Mouse (Mus musculus) heart, postnatal 36 days (tissue): ENCODE results near the gene Bach2. TPM values are rescaled to one million over a fixed set of nuclear protein-coding genes. Genes with fewer than 3 reads are reported as not detected.

Experiments
- DNase-seq, 2 experiments: peaks; one replicate each; pipeline ENCODE4 v3.0.0; 2021 to 2022
- intact Hi-C: fragments of 180-260 bp; cut with DNase I; formaldehyde crosslinking; loops from one replicate; pipeline ENCODE4 v1.15.1; 2025
- total RNA-seq, 2 experiments: library from RNA; stranded (reverse); gene quantifications; 2 replicates each; pipeline ENCODE4 v1.2.3; 2021

Gene Bach2
- total RNA-seq, 2 experiments from 2014 or later, result 5.4 to 6.4 TPM

DNA sequence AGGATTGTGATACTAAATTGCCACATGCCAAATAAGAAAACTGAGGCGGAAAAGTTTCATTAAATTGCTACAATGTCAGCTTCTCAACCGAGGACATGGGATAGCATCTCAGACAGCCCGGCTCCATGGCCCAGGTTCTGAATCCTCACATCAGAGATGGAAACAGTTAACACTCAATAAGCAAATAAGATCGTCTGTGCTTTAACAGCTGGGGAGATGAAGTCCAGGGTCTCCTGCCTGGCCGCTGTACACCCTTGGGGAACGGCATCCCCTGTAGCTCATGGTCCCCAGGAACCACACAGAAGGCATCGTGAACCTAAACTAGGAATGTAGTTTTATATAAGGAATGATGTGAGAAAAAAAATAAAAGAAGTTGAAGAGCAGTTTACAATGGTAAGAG lies 297.0 kb downstream of the Bach2 start:
- DNase-seq, result no peak
- intact Hi-C loops, result loop anchor here (2.0 to 5.0 kb wide), 5 partner anchors 25 to 297 kb away; partner anchors contain the start of gene Bach2

- intact Hi-C loops, result loop anchor here (2.0 to 5.0 kb wide), 5 partner anchors 26 to 298 kb away; partner anchors contain the start of gene Bach2
- DNase-seq, result no peak
These were observed 298.4 kb downstream of the Bach2 start for GRCm38 (mm10) chr4:32536870-32537508.

DNA sequence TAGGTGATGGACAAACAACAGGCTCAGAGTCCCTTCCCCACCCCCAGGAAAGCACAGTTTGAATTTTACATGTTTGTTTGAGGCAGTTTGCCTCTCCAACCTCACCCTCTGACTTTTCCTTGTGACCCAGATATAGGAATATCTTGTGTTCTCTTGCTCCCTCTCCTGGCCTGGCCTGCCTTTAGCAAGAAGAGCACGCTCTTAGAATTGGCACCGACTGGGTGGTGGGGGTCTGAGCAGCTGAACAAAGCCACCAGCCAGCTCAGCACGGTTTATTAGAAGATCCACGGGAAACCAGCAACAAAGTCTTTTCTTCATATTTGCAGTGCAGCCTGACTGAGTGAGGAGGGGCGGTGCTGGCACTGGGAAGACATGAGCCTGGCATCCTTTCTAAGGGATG lies 299.5 kb downstream of the Bach2 start:
- intact Hi-C loops, result loop anchor here (1.0 to 5.0 kb wide), 5 partner anchors 46 to 483 kb away; no protein-coding TSS in a partner anchor
- peak; percentile 60 to 67 for DNase-seq

DNA sequence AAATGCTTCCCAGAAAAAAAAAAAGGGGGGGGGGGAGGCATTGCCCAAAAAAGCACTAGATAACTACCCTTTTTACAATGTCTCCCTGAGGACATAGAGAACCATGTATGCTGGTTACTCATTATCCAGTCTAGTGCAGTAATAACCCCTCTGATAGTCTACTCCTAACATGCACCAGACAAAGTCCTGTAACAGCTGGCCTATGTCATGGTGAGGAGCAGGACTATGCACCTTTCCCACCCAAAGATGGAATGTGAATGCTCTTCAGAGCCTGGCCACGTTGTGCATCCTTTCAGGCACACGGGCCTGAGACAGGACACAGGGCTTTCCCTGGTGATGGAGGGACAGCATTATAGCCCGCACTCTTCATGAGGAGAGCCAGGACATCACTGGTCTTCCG lies 299.9 kb downstream of the Bach2 start:
- DNase-seq, result no peak
- intact Hi-C loops, result loop anchor here (1.0 to 5.0 kb wide), 5 partner anchors 46 to 483 kb away; no protein-coding TSS in a partner anchor

- intact Hi-C loops, result loop anchor here (1.0 to 5.0 kb wide), 5 partner anchors 47 to 484 kb away; no protein-coding TSS in a partner anchor
- no peak for DNase-seq
These were observed 300.4 kb downstream of the Bach2 start for GRCm38 (mm10) chr4:32538987-32539386.

GRCm38 (mm10) chr4:32544821-32545545 lies 306.4 kb downstream of the Bach2 start:
- no peak for DNase-seq
- intact Hi-C loops, result no loop called here

GRCm38 (mm10) chr4:32545548-32545947 lies 306.9 kb downstream of the Bach2 start:
- intact Hi-C loops, result no loop called here
- no peak for DNase-seq

GRCm38 (mm10) chr4:32549150-32549549 lies 310.5 kb downstream of the Bach2 start:
- intact Hi-C loops, result no loop called here

GRCm38 (mm10) chr4:32551337-32551736 lies 312.7 kb downstream of the Bach2 start:
- no peak for DNase-seq
- intact Hi-C loops, result no loop called here

More at GRCm38 (mm10) chr4:32549150-32549549, 310.5 kb downstream of the Bach2 start:
- DNase-seq, result no peak

GRCm38 (mm10) chr4:32555506-32555905 lies 316.9 kb downstream of the Bach2 start:
- DNase-seq, result no peak
- intact Hi-C loops, result no loop called here

- intact Hi-C loops, result no loop called here
- DNase-seq, result no peak
These were observed 321.6 kb downstream of the Bach2 start for GRCm38 (mm10) chr4:32560246-32560645.

GRCm38 (mm10) chr4:32560724-32561554 lies 322.3 kb downstream of the Bach2 start:
- DNase-seq, result no peak
- intact Hi-C loops, result no loop called here

DNA sequence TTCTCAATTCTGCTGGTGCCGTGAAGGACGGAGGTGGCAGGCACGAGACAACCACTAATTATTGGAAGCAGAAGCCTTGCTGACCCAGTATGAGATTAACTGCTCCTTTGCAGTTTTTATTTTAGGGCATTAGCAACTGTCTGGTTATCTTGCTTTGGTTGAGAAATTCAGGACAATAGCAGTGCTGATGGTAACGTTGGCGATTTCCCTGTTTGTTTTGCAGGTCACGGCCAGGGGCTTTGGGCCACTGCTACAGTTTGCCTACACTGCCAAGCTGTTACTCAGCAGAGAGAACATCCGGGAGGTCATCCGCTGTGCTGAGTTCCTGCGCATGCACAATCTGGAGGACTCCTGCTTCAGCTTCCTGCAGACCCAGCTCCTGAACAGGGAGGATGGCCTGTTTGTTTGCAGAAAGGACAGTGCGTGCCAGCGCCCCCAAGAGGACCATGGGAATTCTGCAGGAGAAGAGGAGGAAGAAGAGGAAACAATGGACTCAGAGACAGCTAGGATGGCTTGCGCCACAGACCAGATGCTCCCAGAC lies 323.0 kb downstream of the Bach2 start:
- DNase-seq, result peak; percentile 51 to 65
- intact Hi-C loops, result no loop called here

DNA sequence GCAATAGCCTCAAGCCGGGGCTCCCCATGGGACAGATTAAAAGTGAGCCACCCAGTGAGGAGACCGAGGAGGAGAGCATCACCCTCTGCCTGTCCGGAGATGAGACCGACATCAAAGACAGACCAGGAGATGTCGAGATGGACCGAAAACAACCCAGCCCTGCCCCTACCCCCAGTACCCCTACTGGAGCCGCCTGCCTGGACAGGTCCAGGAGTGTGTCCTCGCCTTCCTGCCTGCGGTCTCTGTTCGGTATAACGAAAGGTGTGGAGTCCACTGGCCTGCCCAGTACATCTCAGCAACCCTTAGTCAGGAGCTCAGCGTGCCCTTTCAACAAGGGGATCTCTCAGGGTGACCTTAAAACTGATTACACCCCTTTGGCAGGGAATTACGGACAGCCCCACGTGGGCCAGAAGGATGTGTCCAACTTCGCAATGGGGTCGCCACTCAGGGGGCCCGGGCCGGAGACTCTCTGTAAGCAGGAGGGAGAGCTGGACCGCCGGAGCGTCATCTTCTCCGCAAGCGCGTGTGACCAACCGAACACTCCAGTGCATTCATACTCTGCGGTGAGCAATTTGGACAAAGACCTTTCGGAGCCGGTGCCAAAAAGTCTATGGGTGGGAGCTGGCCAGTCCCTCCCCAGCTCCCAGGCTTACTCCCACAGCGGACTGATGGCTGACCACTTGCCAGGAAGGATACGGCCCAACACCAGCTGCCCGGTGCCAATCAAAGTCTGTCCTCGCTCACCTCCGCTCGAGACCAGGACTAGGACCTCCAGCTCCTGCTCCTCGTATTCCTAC lies 323.9 kb downstream of the Bach2 start:
- intact Hi-C loops, result no loop called here

GRCm38 (mm10) chr4:32564416-32564815 lies 325.8 kb downstream of the Bach2 start:
- DNase-seq, result no peak
- intact Hi-C loops, result no loop called here

More for the DNA sequence above, 323.9 kb downstream of the Bach2 start:
- DNase-seq, result no peak

- peak in 1 of 2 experiments; percentile 16 for DNase-seq
- intact Hi-C loops, result no loop called here
These were observed 326.3 kb downstream of the Bach2 start for GRCm38 (mm10) chr4:32564918-32565317.

DNA sequence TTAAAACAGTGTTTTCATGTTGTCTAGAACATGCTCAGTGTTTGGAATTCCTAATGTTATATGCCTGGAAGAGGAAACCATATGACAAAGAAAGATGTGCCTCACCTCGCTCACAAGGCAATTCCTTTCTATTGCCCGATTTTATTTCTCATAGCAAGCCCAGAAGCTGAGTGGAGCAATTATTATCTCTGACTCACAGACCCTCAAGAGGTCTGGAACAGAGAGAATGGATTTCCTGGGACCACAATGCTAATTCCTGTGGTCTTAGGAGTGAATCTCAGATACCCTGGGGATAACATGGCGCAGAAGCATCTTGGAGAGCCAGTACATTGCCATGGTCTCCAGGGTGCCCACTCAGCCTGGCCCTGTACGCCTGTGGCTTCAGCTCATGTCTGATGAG lies 330.4 kb downstream of the Bach2 start:
- intact Hi-C loops, result no loop called here
- no peak for DNase-seq

GRCm38 (mm10) chr4:32569995-32570938 lies 331.7 kb downstream of the Bach2 start:
- peak in 1 of 2 experiments; percentile 37 for DNase-seq
- intact Hi-C loops, result loop anchor here (2.0 to 5.0 kb wide), 3 partner anchors 323 to 598 kb away; no protein-coding TSS in a partner anchor
